Mouse (Mus musculus) retina, postnatal 1 day (tissue): ENCODE results near the gene Atf3.

Experiments
- DNase-seq: peaks from one replicate; pipeline ENCODE4 v3.0.0-alpha.2; 2012

Atf3 gene

GRCm38 (mm10) chr1:191225771-191226170 is 7.9 kb upstream of the Atf3 start:
- DNase-seq, result no peak

DNA sequence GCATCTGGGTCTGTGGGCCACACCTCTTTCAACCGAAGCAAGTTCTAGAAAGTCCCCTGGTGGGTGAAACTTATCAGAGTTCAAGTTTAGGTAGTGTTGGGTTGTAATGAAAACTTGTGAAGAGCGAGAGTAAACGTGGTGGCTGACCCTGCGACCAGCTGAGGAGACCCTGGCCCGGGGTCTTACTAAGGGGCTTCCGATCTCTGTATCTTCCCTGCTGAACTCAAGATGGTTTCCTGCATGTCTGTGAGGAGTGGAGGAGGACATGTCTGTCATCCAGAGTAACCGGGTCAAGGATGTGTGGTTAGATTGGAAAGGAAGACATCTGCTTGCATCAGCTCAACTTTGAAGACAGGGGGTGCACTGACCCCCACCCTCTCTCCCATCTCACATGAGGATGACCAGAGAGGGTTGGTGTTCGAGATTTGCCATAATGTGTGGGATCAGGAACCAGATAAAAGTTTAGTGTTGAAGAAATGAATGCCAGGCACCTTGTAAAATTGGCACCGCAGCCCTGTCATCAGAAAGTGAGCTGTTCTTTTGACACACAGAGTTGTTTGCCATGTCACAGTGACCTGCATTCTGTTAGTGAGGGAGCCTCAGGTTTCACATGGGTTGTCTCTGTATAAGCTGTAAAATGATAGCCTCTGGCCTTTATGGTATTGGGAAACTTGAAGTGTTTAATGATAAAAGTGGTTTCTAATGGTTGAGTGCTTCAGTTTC is 7.3 kb upstream of the Atf3 start:
- DNase-seq, result no peak

GRCm38 (mm10) chr1:191224302-191224980 is 6.6 kb upstream of the Atf3 start:
- DNase-seq, result peak; percentile 95

DNA sequence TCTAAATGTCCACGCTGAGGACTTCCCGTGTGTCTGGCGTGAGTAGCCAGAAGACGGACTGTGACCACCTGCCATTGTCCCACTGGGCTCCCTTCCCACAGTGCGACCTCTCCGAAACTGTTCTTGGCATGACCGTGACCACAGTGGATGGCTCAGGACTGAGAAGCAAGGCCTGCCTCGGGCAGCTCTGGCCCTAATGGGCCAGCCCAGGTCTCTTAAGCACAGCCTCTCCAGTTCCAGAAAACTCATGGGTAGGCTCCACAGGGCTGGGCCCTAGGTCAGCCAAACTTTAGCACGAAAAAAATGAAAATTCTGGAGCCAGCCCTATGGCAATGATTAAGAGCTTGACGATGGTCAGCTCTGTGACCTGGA is 6.1 kb upstream of the Atf3 start:
- DNase-seq, result no peak

- DNase-seq, result no peak
These were observed 4.2 kb upstream of the Atf3 start for GRCm38 (mm10) chr1:191222031-191222430.

DNA sequence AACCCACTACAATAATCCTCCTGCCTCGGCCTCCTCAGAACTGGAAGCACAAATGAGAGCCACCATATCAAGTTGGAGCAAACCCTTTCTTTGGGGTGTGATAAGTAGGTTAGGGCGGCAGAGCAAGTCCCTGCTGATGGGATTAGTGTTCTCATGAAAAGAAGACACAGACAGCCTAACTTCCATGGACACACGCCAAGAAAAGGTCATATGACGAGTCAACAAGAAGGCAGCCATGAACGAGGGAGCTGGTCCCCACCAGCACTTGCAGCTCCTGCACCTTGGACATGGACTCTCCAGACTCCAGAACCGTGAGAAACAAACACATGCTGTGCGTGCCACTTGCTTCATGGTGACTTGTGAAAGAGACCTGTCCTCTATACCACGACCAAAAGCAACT is 2.7 kb upstream of the Atf3 start:
- peak; percentile 20 for DNase-seq

GRCm38 (mm10) chr1:191219748-191220147 is 1.9 kb upstream of the Atf3 start:
- no peak for DNase-seq

DNA sequence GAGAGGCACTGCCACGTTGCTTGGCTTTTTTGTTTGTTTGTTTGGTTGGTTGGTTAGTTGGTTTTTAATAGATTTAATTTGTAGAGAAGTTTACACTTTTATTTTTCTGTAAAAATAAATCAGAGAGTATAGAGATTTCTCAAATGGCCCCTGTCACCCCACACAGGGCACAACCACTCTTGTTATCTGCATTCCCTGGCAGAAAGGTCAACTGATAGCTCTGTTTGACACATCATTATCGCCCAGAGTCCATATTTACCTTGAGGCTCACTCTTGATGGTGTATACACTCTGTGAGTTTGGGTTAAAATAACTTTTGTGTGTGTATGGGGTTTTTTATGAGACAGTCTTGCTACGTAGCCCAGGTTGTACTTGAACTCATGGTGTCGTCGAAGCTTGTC is 744 bp upstream of the Atf3 start:
- no peak for DNase-seq

- peak; percentile 36 for DNase-seq
These were observed 1.8 kb downstream of the Atf3 start for GRCm38 (mm10) chr1:191215776-191216661.

GRCm38 (mm10) chr1:191211096-191211495 is 6.7 kb downstream of the Atf3 start:
- DNase-seq, result no peak

GRCm38 (mm10) chr1:191205791-191206190 is 12.0 kb downstream of the Atf3 start:
- DNase-seq, result no peak

DNA sequence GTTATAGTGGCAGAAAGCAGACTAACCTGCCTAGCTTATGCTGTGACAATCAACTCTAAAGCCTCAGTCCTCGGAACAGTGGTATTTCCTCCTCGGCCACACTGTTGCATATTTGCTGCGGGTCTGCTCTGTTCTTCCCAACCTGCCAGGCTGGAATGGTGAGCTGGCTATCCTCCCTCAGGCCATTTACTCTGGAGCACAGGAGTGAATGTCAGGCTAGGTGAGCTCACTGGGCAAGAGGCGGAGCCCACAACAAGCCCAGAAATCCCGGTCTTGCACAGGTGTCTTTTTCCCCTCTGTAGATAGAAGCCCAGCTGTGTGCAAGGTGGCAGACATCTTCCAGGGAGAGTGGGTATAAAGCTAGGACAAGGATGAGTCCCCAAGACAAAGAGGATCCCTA is 13.0 kb downstream of the Atf3 start:
- DNase-seq, result no peak

- DNase-seq, result no peak
These were observed 14.3 kb downstream of the Atf3 start for GRCm38 (mm10) chr1:191203496-191203895.

GRCm38 (mm10) chr1:191202208-191202952 is 15.5 kb downstream of the Atf3 start:
- DNase-seq, result no peak

GRCm38 (mm10) chr1:191200816-191201602 is 16.8 kb downstream of the Atf3 start:
- no peak for DNase-seq

DNA sequence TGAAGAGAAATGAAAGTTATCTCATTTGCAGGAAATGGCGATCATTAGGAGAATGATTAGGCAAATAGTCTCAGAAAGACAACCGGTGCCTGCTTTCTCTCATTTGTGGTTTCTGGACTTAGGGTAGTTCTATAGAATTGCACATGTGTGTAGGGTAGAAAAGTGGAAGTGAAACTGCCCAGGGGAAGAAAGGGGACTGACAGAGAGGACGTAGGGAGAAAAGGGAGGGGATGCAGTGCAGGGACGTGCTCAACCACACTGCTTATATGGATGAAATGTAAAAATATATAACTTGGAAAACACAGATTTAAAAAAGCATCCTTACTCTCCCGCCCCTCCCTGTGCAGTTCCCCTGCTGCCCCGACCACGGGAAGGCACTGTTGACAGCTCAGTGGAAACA is 19.9 kb downstream of the Atf3 start:
- DNase-seq, result no peak

DNA sequence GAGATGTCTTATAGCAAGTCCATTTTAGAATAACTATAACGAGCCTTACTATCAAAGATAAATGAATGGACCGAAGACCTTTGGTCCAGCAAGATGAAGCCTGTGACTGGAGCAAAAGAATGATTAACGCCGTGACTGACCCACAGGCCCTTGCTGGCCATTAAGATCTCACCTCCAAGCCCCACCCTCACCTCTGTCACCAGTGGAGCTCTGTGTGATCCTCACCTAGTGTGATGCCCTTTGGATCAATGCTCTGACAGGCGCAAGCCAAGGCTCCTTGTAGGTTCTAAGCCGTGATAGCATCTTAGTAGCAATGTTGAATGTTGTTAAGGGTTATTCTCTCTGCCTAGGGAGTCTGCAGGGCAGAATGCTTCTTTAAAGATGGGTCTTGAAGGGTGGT is 21.8 kb downstream of the Atf3 start:
- no peak for DNase-seq

GRCm38 (mm10) chr1:191193657-191194424 is 24.0 kb downstream of the Atf3 start:
- peak; percentile 34 for DNase-seq

GRCm38 (mm10) chr1:191192751-191193150 is 25.1 kb downstream of the Atf3 start:
- no peak for DNase-seq

- DNase-seq, result no peak
These were observed 25.6 kb downstream of the Atf3 start for GRCm38 (mm10) chr1:191192213-191192612.

DNA sequence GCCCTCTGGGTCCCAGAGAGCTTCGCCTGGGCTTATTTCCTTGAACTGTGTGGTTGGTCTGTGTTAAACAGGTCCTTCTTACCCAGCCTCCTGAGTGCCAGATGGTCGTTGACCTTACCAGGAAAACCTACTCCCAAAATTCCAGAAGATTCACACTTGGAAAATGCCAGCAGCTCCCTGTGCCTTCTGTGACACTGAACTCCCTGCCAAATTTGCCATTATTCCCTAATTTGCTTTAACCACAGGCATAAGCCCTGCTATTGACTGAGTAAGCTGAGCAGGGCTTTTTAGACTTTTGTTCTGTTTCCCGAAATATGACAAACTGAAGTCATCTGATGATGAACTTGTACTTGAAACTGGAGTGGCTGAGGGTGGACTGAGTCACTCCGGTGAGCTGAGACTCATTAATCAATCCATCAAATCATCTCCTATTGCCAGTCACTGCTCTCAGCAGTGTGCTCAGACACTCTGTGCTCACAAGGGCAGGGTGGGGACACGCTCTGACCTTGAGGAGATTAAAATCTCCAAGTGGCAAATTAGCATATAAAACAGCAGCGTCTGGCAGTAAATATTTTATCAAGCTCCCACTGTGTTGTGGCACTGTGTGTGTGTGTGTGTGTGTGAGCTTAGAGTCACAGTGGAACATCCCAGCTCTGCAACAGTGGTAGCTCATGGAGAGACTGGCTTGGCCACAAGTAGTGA is 28.0 kb downstream of the Atf3 start:
- no peak for DNase-seq
